Mouse (Mus musculus): ENCODE results near the gene Kif3b. TPM values are rescaled to one million over a fixed set of nuclear protein-coding genes. Genes with fewer than 3 reads are reported as not detected.
"Not testable (repeated sequence)": the region's sequence is repeated elsewhere in the genome, so short reads cannot be mapped to it uniquely, and the experiment has no call there.

The Kif3b gene
- 5.9 and 6.3 TPM in 2 replicates for polyA plus RNA-seq (2015; fragmentation: Nextera tagmentation; extraction: Ambion mirVana)

GRCm38 (mm10) chr2:153290938-153291928 lies at the start of gene Kif3b:
Kif3b (plus strand) TSS chr2:153291413.
- peak within 1 kb of the TSS; percentile 91 for H3K9ac ChIP-seq

GRCm38 (mm10) chr2:153242156-153242555 lies 49.1 kb upstream of the Kif3b start:
- H3K4me1 ChIP-seq = peaks cover 40% of the 10 kb centered on the region
- peak overlapping the region; percentile 93 for H3K4me2 ChIP-seq
- peak overlapping the region; percentile 97 for H3K27ac ChIP-seq
- no peak for ATAC-seq (ENCODE audit: insufficient number of reproducible peaks, insufficient read depth, low FRiP score, low TSS enrichment, low read depth)
- H3K4me3 ChIP-seq = peak overlapping the region; percentile 98
- H3K36me3 ChIP-seq = peaks cover 26% of the 10 kb centered on the region
- no peaks in the 10 kb centered on the region for H3K9me3 ChIP-seq
- peak overlapping the region; percentile 98 for H3K9ac ChIP-seq
- 66% methylated on average over 6 of the region's 6 CpGs for WGBS
- H3K27me3 ChIP-seq = no peaks in the 10 kb centered on the region

More at GRCm38 (mm10) chr2:153290938-153291928, at the start of gene Kif3b:
- H3K27me3 ChIP-seq = no peaks in the 10 kb centered on the region
- ATAC-seq (ENCODE audit: insufficient number of reproducible peaks, insufficient read depth, low FRiP score, low TSS enrichment, low read depth) = peak; percentile 81
- peak within 1 kb of the TSS; percentile 91 for H3K4me3 ChIP-seq
- H3K4me2 ChIP-seq = peak within 1 kb of the TSS; percentile 94
- H3K27ac ChIP-seq = no peak within 1 kb of the TSS
- no peaks in the 10 kb centered on the region for H3K36me3 ChIP-seq
- no peaks in the 10 kb centered on the region for H3K9me3 ChIP-seq
- H3K4me1 ChIP-seq = peaks cover 20% of the 10 kb centered on the region
- WGBS = under 1% methylated on average over 63 of the region's 63 CpGs

GRCm38 (mm10) chr2:153249751-153250150 lies 41.5 kb upstream of the Kif3b start:
- Histone ChIP-seq H3K4me1 (no peaks in the 10 kb centered on the region), H3K36me3 (peaks cover 68% of the 10 kb centered on the region), H3K27me3 (no peaks in the 10 kb centered on the region), H3K9me3 (no peaks in the 10 kb centered on the region), H3K4me2 (no peak overlapping the region), H3K27ac (no peak overlapping the region), H3K4me3 (no peak overlapping the region), H3K9ac (no peak overlapping the region)
- ATAC-seq (ENCODE audit: insufficient number of reproducible peaks, insufficient read depth, low FRiP score, low TSS enrichment, low read depth) = no peak
- 92% methylated on average over 5 of the region's 5 CpGs for WGBS

- ATAC-seq (ENCODE audit: insufficient number of reproducible peaks, insufficient read depth, low FRiP score, low TSS enrichment, low read depth) = no peak
- Histone ChIP-seq H3K9ac (no peak overlapping the region), H3K4me2 (no peak overlapping the region), H3K4me1 (no peaks in the 10 kb centered on the region), H3K36me3 (peaks cover 48% of the 10 kb centered on the region), H3K4me3 (no peak overlapping the region), H3K27me3 (no peaks in the 10 kb centered on the region), H3K27ac (no peak overlapping the region), H3K9me3 (no peaks in the 10 kb centered on the region)
- WGBS = 83% methylated on average over 2 of the region's 2 CpGs
Observed at GRCm38 (mm10) chr2:153256604-153257003, 34.6 kb upstream of the Kif3b start.

GRCm38 (mm10) chr2:153259030-153259863 lies 32.0 kb upstream of the Kif3b start:
- H3K4me3 ChIP-seq = no peak overlapping the region
- H3K4me1 ChIP-seq = no peaks in the 10 kb centered on the region
- H3K4me2 ChIP-seq = no peak overlapping the region
- no peak overlapping the region for H3K27ac ChIP-seq
- no peak overlapping the region for H3K9ac ChIP-seq
- peaks cover 51% of the 10 kb centered on the region for H3K36me3 ChIP-seq
- no peaks in the 10 kb centered on the region for H3K27me3 ChIP-seq
- ATAC-seq (ENCODE audit: insufficient number of reproducible peaks, insufficient read depth, low FRiP score, low TSS enrichment, low read depth) = no peak
- H3K9me3 ChIP-seq = no peaks in the 10 kb centered on the region
- 83% methylated on average over 12 of the region's 12 CpGs for WGBS

GRCm38 (mm10) chr2:153259864-153260674 lies 31.1 kb upstream of the Kif3b start:
- 65% methylated on average over 3 of the region's 3 CpGs for WGBS
- Histone ChIP-seq H3K27me3 (no peaks in the 10 kb centered on the region), H3K9me3 (no peaks in the 10 kb centered on the region), H3K4me3 (no peak overlapping the region), H3K27ac (no peak overlapping the region), H3K9ac (no peak overlapping the region), H3K36me3 (peaks cover 57% of the 10 kb centered on the region), H3K4me2 (no peak overlapping the region), H3K4me1 (no peaks in the 10 kb centered on the region)
- no peak for ATAC-seq (ENCODE audit: insufficient number of reproducible peaks, insufficient read depth, low FRiP score, low TSS enrichment, low read depth)

- Histone ChIP-seq H3K4me3 (no peak overlapping the region), H3K27ac (no peak overlapping the region), H3K9me3 (no peaks in the 10 kb centered on the region), H3K36me3 (peaks cover 82% of the 10 kb centered on the region), H3K9ac (no peak overlapping the region), H3K27me3 (no peaks in the 10 kb centered on the region), H3K4me2 (no peak overlapping the region), H3K4me1 (no peaks in the 10 kb centered on the region)
- ATAC-seq (ENCODE audit: insufficient number of reproducible peaks, insufficient read depth, low FRiP score, low TSS enrichment, low read depth) = no peak
- 87% methylated on average over 7 of the region's 7 CpGs for WGBS
Observed at GRCm38 (mm10) chr2:153263053-153263452, 28.2 kb upstream of the Kif3b start.

GRCm38 (mm10) chr2:153267331-153267730 lies 23.9 kb upstream of the Kif3b start:
- Histone ChIP-seq H3K9me3 (no peaks in the 10 kb centered on the region), H3K27me3 (no peaks in the 10 kb centered on the region), H3K4me1 (0 out of 2 replicates have a peak, but pooled peaks cover 5% of the 10 kb centered on the region), H3K9ac (no peak overlapping the region), H3K27ac (no peak overlapping the region), H3K4me2 (no peak overlapping the region), H3K4me3 (no peak overlapping the region), H3K36me3 (peaks cover 57% of the 10 kb centered on the region)
- no peak for ATAC-seq (ENCODE audit: insufficient number of reproducible peaks, insufficient read depth, low FRiP score, low TSS enrichment, low read depth)
- WGBS = 89% methylated on average over 2 of the region's 2 CpGs

- not testable (repeated sequence) for H3K9me3 ChIP-seq; ATAC-seq (ENCODE audit: insufficient number of reproducible peaks, insufficient read depth, low FRiP score, low TSS enrichment, low read depth); H3K4me3 ChIP-seq; H3K4me2 ChIP-seq; H3K9ac ChIP-seq; H3K4me1 ChIP-seq; H3K27ac ChIP-seq; H3K27me3 ChIP-seq
- H3K36me3 ChIP-seq = peaks cover 28% of the 10 kb centered on the region
- WGBS = 69% methylated on average over 8 of the region's 8 CpGs
Observed at GRCm38 (mm10) chr2:153270231-153270915, 20.8 kb upstream of the Kif3b start.

- ATAC-seq (ENCODE audit: insufficient number of reproducible peaks, insufficient read depth, low FRiP score, low TSS enrichment, low read depth); H3K4me1 ChIP-seq: not testable (repeated sequence)
Observed at GRCm38 (mm10) chr2:153274200-153274918, 16.9 kb upstream of the Kif3b start.

More at GRCm38 (mm10) chr2:153274200-153274918, 16.9 kb upstream of the Kif3b start:
- 73% methylated on average over 6 of the region's 6 CpGs for WGBS
- H3K27ac ChIP-seq, H3K27me3 ChIP-seq, H3K9me3 ChIP-seq, H3K36me3 ChIP-seq, H3K4me2 ChIP-seq, H3K9ac ChIP-seq, H3K4me3 ChIP-seq: not testable (repeated sequence)

Data from embryonic facial prominence, embryonic 13.5 days (tissue).